Mouse (Mus musculus): Measurements from ENCODE around the gene Ikzf2.

DNA sequence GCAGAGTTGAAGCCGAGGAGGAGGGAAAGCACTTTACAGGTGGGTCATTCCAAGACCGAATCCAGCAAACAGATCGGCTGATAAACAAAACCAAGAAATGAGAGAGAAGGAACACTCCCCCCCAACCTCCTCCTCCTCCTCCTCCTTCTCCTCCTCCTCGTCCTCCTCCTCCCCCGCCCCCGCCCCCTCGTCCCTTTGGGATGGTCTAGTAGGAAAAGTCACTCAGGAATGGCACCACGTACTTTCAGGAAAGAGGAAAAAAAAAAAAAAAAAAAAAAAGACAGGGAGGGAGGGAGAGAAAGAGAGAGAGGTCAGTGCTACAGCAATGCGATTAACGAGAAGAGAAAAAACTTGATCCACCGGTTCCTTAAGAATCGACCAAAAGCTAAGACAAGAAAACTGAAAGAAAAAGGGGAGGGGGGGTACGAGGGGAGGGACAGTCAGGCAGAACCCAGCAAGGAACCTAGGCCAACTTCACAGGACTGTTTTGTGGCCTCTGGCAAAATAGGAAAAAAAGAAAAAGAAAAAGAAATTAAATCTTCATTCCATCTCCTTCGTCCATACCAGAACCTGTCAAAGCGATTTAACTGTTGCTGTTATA, 1.1 kb downstream of the Ikzf2 start:
- no peak for TF ChIP-seq CTCF (IDR thresholded peaks at IDR 0.05; ENCODE audit: extremely low read depth, insufficient read depth, low read length)
- TF ChIP-seq POLR2A (IDR thresholded peaks at IDR 0.05; ENCODE audit: extremely low read depth, insufficient read depth, low read length), result no peak
